Mouse (Mus musculus) kidney, adult 9 months (tissue): ENCODE data around the gene AC124108.1.
"Not testable (repeated sequence)": the region's sequence is repeated elsewhere in the genome, so short reads cannot be mapped to it uniquely, and the experiment has no call there.

Experiments used
- DNase-seq: peaks from one replicate; pipeline ENCODE4 v3.0.0; 2022

Gene AC124108.1

DNA sequence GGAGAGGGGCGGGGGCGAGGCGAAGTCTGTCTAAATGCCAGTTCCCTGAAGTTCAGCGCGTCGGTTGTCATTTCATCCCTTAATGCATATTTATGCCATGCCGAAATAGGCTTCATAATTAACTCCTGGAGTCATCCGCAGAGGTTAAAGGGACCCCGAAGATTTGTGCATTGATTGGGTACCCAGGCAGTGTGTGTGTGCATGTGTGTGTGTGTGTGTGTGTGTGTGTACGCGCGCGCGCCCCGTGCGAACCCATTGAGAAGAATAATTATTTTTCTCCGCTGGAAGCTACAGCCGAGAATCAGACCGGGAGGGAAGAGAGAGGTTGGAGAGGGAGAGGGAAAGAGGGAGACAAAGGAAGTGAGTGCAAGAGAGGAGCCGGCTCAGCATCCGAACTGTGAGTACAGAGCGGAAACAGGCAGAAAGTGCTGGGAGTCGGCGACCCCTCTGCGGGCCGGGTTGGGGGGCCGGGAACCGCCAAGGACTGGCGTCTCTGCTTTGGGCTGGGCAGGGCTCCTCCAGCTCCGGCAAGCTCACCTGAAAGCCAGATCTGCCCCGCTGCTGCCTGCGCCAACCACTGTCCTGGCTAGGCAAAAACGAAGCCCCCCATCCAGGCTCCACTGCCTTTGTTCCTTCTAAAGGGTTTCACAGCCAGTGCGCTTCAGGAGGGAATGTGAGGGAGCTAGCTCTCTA lies at the start of gene AC124108.1, which contains the start of gene Lemd1:
AC124108.1 (plus strand) TSS at position 365 of the 693 bp plus-strand sequence.
Lemd1 (plus strand) TSS at position 339 of the 693 bp plus-strand sequence.
- no peak for DNase-seq

- DNase-seq: no peak
These were observed 49.5 kb upstream of the AC124108.1 start for GRCm38 (mm10) chr1:132141753-132142152.

DNA sequence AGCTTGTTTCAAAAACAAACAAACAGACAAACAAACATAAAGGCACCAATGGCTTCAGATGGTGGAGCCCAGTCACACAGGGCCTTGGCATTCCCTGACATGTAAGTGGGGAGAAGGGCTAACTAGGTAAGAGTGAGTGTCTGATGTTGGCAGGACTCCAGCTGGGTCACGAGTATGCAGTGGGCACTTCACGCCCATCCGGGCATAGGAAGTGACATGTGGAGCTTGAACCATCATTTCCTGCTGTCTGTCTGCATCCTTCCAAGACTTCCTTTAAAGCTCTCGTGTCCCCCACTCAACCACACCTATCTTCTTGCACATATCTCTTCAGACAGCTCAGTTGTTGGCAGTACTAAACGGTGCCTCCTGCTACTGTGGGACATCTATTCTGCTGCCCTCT lies 48.2 kb upstream of the AC124108.1 start:
- peak; percentile 55 for DNase-seq

GRCm38 (mm10) chr1:132143730-132144129 lies 47.5 kb upstream of the AC124108.1 start:
- DNase-seq: no peak

DNA sequence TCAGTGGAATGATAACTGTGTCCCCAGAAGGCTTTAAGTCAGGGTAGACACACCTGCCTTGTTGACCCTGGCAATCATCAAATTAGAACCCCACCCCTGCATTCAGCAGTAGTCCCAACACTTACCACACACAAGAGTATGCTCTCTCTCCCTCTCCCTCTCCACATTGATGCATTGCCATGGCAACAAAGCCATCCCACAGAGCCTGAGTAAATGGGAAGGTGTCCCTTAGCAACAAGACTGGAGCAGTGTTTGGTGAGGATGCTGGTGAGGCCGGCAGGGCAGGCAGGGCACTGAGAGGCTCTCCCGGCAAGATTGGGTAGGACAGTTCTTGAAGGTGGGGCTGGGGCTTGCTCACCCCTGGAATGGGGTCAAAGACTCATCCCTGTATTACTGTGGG lies 47.0 kb upstream of the AC124108.1 start:
- DNase-seq: no peak

GRCm38 (mm10) chr1:132144837-132145236 lies 46.4 kb upstream of the AC124108.1 start:
- DNase-seq: no peak

DNA sequence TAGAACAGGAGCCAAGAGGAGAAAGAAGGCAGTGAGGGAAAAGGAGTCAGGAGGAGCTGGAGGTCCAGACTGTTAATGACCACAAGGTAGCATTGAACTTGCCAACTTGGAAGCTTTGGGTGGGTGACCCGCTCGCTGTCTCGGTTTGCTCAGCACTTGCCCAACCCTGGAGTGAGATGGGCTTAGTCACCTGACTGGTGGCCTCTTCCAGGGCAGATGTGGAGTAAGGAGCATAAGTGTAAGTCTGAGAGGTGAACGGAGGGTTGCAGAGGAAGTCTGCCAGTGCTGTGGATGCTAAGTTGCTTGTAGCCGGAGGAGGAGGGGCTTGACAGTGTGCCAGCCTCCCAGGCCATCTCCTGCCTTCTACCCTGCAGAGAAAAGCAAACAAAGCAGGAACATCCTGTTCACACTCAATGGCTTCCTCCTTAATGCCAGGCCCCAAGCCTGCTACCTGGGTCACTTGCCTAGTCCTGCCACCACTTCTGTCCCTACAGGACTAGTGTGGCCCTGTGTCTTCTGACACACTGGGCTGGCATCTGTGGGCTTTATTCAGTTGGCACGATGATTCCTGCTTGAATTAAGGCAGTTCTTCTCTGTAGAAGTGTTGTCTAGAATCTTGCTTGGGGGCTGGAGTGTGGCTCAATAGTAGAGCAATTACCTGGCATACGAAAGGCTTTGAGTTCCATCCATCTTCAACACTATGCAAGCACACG lies 45.1 kb upstream of the AC124108.1 start:
- DNase-seq: peak; percentile 63

DNA sequence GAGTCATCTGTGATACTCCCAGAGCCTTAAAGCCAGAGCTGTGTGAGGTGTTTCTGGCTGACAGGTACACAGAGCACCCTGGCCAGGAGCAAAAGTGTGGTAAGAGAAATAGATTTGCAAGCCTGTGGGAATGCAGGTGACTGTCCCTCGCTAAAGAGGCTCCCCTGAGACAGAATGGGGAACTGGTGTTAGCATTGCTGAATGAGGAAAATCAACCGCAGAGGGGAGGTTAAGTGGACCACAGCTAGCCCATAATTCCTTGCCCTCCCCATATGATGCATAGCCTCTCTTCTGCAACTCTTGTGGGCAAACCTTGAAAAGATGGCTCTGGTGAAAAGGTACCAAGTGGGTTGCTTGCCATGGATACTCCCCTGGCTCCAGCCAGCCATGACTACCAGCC lies 41.8 kb upstream of the AC124108.1 start:
- no peak for DNase-seq

- peak; percentile 82 for DNase-seq
These were observed 41.1 kb upstream of the AC124108.1 start for GRCm38 (mm10) chr1:132150171-132150570.

DNA sequence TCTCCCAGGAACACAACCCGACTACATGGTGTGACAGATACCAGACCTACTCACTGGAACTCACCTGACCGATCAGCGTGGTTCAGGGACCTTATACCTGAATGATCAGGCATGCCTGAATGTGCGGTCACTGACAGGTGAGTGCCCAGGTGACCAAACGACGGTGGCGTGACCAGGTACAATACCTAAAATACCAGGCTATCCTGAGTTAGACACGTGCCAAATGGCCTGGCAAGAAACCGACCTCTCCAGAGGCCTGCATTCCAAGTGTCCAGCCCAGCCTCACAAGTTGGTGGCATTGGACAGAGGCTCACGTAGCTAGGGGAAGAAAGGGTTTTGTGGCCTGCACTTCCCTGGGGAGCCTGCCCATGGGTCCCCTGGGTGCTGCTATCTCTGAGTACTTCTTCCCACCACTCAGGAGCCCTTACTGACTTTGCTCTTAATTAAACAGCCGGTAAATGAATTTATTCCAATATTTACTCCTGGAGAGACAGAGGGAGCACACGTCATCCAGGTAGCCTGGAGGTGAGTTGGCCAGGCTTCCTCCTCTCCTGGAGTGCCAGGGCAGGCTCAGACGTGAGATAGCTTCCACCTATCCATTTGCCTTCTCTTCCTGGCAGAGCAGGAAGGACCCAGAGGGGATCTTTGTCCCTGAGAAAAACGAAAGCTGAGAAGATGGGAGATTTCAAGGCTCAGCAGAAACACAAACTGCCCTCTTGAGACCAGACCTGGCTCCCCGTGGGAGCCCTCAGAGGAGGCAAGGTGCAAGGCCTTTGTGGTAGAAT lies 40.2 kb upstream of the AC124108.1 start:
- DNase-seq: peak; percentile 67

DNA sequence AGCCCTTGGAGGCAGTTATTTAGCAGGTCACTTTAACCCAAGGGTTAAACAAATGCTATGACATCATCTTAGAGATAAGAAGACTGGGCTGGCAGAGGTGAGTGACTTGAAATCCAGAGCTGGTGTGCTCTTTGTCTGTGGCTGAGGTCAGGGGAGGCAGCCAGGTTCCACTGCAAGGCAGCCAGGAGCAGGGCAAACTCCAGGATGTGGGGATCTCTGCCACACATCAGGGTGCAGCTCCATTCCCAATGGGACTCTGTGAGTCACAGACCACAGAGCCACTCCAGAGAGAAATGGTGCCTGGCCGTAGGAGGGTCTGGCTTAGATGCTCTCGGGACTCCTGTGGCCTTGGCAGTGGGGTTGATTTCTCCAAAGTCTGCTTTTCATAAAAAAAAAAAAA lies 39.3 kb upstream of the AC124108.1 start:
- DNase-seq: no peak

GRCm38 (mm10) chr1:132153086-132153690 lies 38.1 kb upstream of the AC124108.1 start:
- DNase-seq: no peak

GRCm38 (mm10) chr1:132153691-132154090 lies 37.6 kb upstream of the AC124108.1 start:
- DNase-seq: no peak

DNA sequence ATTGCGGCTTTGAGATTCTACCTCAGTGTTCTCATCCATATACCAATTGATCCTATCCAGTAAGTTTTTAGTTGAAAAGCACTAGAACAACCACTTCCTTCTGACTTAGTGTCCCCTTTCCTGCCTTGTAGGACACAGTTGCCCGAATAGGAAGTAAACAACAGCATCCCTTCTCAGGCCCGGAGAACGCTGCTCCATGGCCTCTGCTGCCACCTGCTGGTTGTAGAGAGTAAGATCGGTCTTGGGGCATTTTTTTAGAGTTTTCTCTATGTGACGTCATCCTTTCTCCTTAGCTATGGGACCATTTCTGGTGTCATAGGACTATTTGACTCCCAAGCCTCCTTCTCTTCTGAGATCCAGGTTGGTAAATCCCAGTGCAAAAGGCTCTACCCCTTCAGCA lies 35.5 kb upstream of the AC124108.1 start:
- peak; percentile 91 for DNase-seq

GRCm38 (mm10) chr1:132157016-132157781 lies 34.1 kb upstream of the AC124108.1 start:
- peak; percentile 93 for DNase-seq

GRCm38 (mm10) chr1:132157808-132158207 lies 33.4 kb upstream of the AC124108.1 start:
- no peak for DNase-seq

GRCm38 (mm10) chr1:132158741-132159140 lies 32.5 kb upstream of the AC124108.1 start:
- no peak for DNase-seq

- DNase-seq: no peak
These were observed 31.6 kb upstream of the AC124108.1 start for GRCm38 (mm10) chr1:132159681-132160080.

DNA sequence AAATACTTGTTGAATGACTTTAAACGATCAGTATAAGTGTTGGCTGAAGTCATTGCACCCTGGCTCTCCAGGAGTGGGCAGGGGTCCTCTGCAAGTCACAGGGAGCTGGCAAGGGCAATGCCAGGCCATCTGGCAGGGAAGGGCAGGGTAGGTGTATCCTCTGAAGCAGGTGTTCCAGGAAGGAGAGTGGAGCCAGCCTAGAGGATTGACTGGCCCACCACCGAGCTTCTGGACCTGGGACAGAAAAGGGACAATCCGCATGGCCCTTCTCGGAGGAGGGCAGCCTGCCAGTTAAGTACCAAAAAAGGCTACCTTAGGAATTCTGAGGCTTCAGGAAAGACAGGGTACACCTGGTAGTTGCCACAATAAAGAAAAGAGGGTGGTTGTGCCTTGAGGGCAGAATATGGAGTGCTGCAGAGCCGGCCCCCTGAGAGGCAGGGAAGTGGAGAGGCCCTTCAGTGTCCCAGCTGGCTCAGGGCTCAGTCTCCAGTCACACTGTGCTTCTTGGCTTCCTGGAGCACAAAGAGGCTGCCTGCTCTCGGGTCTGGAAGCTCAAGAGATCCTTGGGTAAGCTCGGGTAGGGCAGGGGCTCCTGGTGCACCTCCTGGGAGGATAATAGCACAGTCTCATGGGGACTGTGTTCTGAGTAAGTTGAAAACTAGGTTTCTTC lies 29.9 kb upstream of the AC124108.1 start:
- DNase-seq: no peak

- not testable (repeated sequence) for DNase-seq
These were observed 28.6 kb upstream of the AC124108.1 start for GRCm38 (mm10) chr1:132162618-132163017.

DNA sequence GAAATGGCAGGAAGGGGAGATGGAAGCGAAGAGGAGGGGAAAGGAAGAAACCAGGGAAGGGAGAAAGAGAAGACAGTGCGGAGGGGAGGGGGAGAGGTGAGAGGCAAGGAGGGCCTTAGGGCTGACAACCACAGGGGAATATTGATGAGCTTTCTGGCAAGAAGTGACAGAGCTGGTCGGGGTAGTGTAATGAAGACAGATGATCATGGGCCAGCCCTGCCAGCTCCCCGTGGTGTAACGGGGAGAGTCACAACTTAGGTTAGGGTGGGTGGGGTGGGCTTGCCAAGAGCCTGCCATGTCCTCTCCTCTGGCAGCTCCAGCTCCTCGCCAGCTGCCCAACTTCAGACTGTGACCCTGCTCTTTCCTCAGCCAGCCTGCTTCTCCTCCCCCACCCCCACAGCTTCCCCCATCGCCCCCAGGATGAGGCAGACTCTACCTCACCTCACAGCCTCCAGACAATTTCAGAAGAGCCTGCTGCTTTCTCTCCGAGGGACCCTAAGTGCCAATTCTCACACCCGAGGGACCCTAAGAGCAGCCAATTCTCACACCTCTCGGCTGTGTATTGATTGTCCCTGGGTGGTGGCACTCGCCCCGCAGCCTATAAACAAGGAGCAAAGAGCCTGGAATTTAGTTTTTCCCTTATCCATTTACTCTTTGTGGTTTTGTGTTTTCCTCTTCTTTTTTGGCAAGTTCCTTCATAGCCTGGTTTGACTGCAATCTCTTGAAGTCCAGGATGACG lies 26.3 kb upstream of the AC124108.1 start:
- no peak for DNase-seq
